Mouse (Mus musculus): ENCODE data around the gene Eftud2. TPM values are rescaled to one million over a fixed set of nuclear protein-coding genes. Genes with fewer than 3 reads are reported as not detected.

The Eftud2 gene
- 33.4 TPM for polyA plus RNA-seq (2014; fragmentation: Illumina TruSeq; extraction: RNeasy Lipid Tissue Mini Kit (QIAGEN cat#74804); ENCODE audit: insufficient read depth, low read depth, low replicate concordance)

GRCm38 (mm10) chr11:102880585-102881313 lies at the start of gene Eftud2, which contains the start of gene Ccdc103:
TSS of gene Eftud2 (minus strand) at chr11:102880985.
TSS of gene Ccdc103 (plus strand) at chr11:102881204.

GRCm38 (mm10) chr11:102924557-102925350 lies 44.0 kb upstream of the Eftud2 start, which contains the start of gene Kif18b:
TSS of gene Kif18b (minus strand) at chr11:102925124.

GRCm38 (mm10) chr11:102900763-102901162 lies 20.0 kb upstream of the Eftud2 start, which contains the start of gene Gfap:
TSS of gene Gfap (minus strand) at chr11:102900912.

GRCm38 (mm10) chr11:102884616-102885219 lies 3.9 kb upstream of the Eftud2 start, which contains the start of gene Fam187a:
TSS of gene Fam187a (plus strand) at chr11:102885169.

GRCm38 (mm10) chr11:102835549-102835948 lies 45.2 kb downstream of the Eftud2 start, which contains the start of gene Higd1b:
TSS of gene Higd1b (plus strand) at chr11:102835849.

GRCm38 (mm10) chr11:102819021-102819782 lies 61.6 kb downstream of the Eftud2 start, which contains the start of gene Gjc1:
TSS of gene Gjc1 (minus strand) at chr11:102819700.

Other genes starting within 250 kb of the Eftud2 start
- gene Meioc, start 217.3 kb downstream of the Eftud2 start, polyA plus RNA-seq (2014; fragmentation: Illumina TruSeq; extraction: RNeasy Lipid Tissue Mini Kit (QIAGEN cat#74804); ENCODE audit: insufficient read depth, low read depth, low replicate concordance), result not detected
- gene Ccdc43, start 183.2 kb downstream of the Eftud2 start, polyA plus RNA-seq (2014; fragmentation: Illumina TruSeq; extraction: RNeasy Lipid Tissue Mini Kit (QIAGEN cat#74804); ENCODE audit: insufficient read depth, low read depth, low replicate concordance), result 14.4 TPM
- 0.74 TPM for gene Adam11, start 119.5 kb downstream of the Eftud2 start, polyA plus RNA-seq (2014; fragmentation: Illumina TruSeq; extraction: RNeasy Lipid Tissue Mini Kit (QIAGEN cat#74804); ENCODE audit: insufficient read depth, low read depth, low replicate concordance)
- 14.6 TPM for gene Gjc1, start 61.3 kb downstream of the Eftud2 start, polyA plus RNA-seq (2014; fragmentation: Illumina TruSeq; extraction: RNeasy Lipid Tissue Mini Kit (QIAGEN cat#74804); ENCODE audit: insufficient read depth, low read depth, low replicate concordance)
- 81.5 TPM for gene Higd1b, start 45.1 kb downstream of the Eftud2 start, polyA plus RNA-seq (2014; fragmentation: Illumina TruSeq; extraction: RNeasy Lipid Tissue Mini Kit (QIAGEN cat#74804); ENCODE audit: insufficient read depth, low read depth, low replicate concordance)
- gene Ccdc103, start 219 bp upstream of the Eftud2 start, polyA plus RNA-seq (2014; fragmentation: Illumina TruSeq; extraction: RNeasy Lipid Tissue Mini Kit (QIAGEN cat#74804); ENCODE audit: insufficient read depth, low read depth, low replicate concordance), result 2.9 TPM
- not detected for gene Fam187a, start 4.2 kb upstream of the Eftud2 start, polyA plus RNA-seq (2014; fragmentation: Illumina TruSeq; extraction: RNeasy Lipid Tissue Mini Kit (QIAGEN cat#74804); ENCODE audit: insufficient read depth, low read depth, low replicate concordance)
- 0.09 TPM for gene Gfap, start 19.9 kb upstream of the Eftud2 start, polyA plus RNA-seq (2014; fragmentation: Illumina TruSeq; extraction: RNeasy Lipid Tissue Mini Kit (QIAGEN cat#74804); ENCODE audit: insufficient read depth, low read depth, low replicate concordance)
- not detected for gene Kif18b, start 44.1 kb upstream of the Eftud2 start, polyA plus RNA-seq (2014; fragmentation: Illumina TruSeq; extraction: RNeasy Lipid Tissue Mini Kit (QIAGEN cat#74804); ENCODE audit: insufficient read depth, low read depth, low replicate concordance)
- 0.15 TPM for gene C1ql1, start 65.7 kb upstream of the Eftud2 start, polyA plus RNA-seq (2014; fragmentation: Illumina TruSeq; extraction: RNeasy Lipid Tissue Mini Kit (QIAGEN cat#74804); ENCODE audit: insufficient read depth, low read depth, low replicate concordance)
- gene Nmt1, start 147.2 kb upstream of the Eftud2 start, polyA plus RNA-seq (2014; fragmentation: Illumina TruSeq; extraction: RNeasy Lipid Tissue Mini Kit (QIAGEN cat#74804); ENCODE audit: insufficient read depth, low read depth, low replicate concordance), result 28.8 TPM
- gene Dcakd, start 147.3 kb upstream of the Eftud2 start, polyA plus RNA-seq (2014; fragmentation: Illumina TruSeq; extraction: RNeasy Lipid Tissue Mini Kit (QIAGEN cat#74804); ENCODE audit: insufficient read depth, low read depth, low replicate concordance), result 19.7 TPM
- 4.0 TPM for gene Plcd3, start 220.7 kb upstream of the Eftud2 start, polyA plus RNA-seq (2014; fragmentation: Illumina TruSeq; extraction: RNeasy Lipid Tissue Mini Kit (QIAGEN cat#74804); ENCODE audit: insufficient read depth, low read depth, low replicate concordance)
- gene Acbd4, start 220.7 kb upstream of the Eftud2 start, polyA plus RNA-seq (2014; fragmentation: Illumina TruSeq; extraction: RNeasy Lipid Tissue Mini Kit (QIAGEN cat#74804); ENCODE audit: insufficient read depth, low read depth, low replicate concordance), result 35.5 TPM
- gene Hexim1, start 235.2 kb upstream of the Eftud2 start, polyA plus RNA-seq (2014; fragmentation: Illumina TruSeq; extraction: RNeasy Lipid Tissue Mini Kit (QIAGEN cat#74804); ENCODE audit: insufficient read depth, low read depth, low replicate concordance), result 25.9 TPM

Data from lung, adult 10 weeks (tissue).